Mouse (Mus musculus) forebrain, embryonic 13.5 days (tissue): ENCODE results near the gene Cog7. TPM values are rescaled to one million over a fixed set of nuclear protein-coding genes. Genes with fewer than 3 reads are reported as not detected.

ENCODE experiments used
- ATAC-seq: fragments of 200-750 bp; cut with Nextera tagmentation; 2 replicates; pipeline ENCODE4 v1.8.0; 2017
- H3K27ac ChIP-seq: fragments of 300-500 bp; sonication (generic); 2 replicates; pipeline ENCODE4 v1.5.1; 2015; ENCODE audit warnings: inconsistent platforms, mild to moderate bottlenecking, moderate library complexity
- H3K27me3 ChIP-seq: fragments of 300-500 bp; sonication (generic); 2 replicates; pipeline ENCODE4 v1.6.1; 2015; ENCODE audit warnings: mild to moderate bottlenecking, inconsistent platforms
- H3K36me3 ChIP-seq: fragments of 300-500 bp; sonication (generic); 2 replicates; pipeline ENCODE4 v1.6.1; 2015; ENCODE audit warnings: mild to moderate bottlenecking, inconsistent platforms; ENCODE audit not compliant: poor library complexity, severe bottlenecking
- H3K4me1 ChIP-seq: fragments of 300-500 bp; sonication (generic); 2 replicates; pipeline ENCODE4 v1.6.1; 2015; ENCODE audit warnings: inconsistent platforms
- H3K4me2 ChIP-seq: fragments of 300-500 bp; sonication (generic); 2 replicates; pipeline ENCODE4 v1.6.1; 2015; ENCODE audit warnings: inconsistent platforms, mild to moderate bottlenecking, moderate library complexity
- H3K4me3 ChIP-seq: fragments of 300-500 bp; sonication (generic); 2 replicates; pipeline ENCODE4 v1.5.1; 2015; ENCODE audit warnings: mild to moderate bottlenecking, inconsistent platforms
- H3K9ac ChIP-seq: fragments of 300-500 bp; sonication (generic); 2 replicates; pipeline ENCODE4 v1.6.1; 2015; ENCODE audit warnings: mild to moderate bottlenecking, inconsistent platforms
- H3K9me3 ChIP-seq: fragments of 300-500 bp; sonication (generic); replicated peaks from 2 replicates; pipeline ENCODE4 v1.6.1; 2016; ENCODE audit warnings: inconsistent platforms
- WGBS: fragments of 180-500 bp; shearing (Covaris S2); methylation state at CpG from one replicate; pipeline ENCODE4 v1.1.7; 2015; 5-methylcytosine and 5-hydroxymethylcytosine counted together
- polyA plus RNA-seq: library from polyadenylated mRNA; unstranded; fragments of >200 nt; fragmentation: Nextera tagmentation; extraction: Ambion mirVana; gene quantifications from 2 replicates; pipeline ENCODE4 v1.2.1, GENCODE M21; 2015

Gene Cog7
- polyA plus RNA-seq, 1 experiment from 2014 or later, result 18.2 TPM

- Histone ChIP-seq H3K9me3 (no peaks in the 10 kb centered on the region; the same call in 1 of the 2 replicates), H3K4me2 (no peak overlapping the region), H3K4me1 (no peaks in the 10 kb centered on the region), H3K27ac (no peak overlapping the region), H3K27me3 (no peaks in the 10 kb centered on the region), H3K9ac (no peak overlapping the region), H3K4me3 (no peak overlapping the region), H3K36me3 (peaks cover 39% of the 10 kb centered on the region)
- 82% methylated on average over 5 of the region's 5 CpGs for WGBS
- no peak for ATAC-seq
Measured at GRCm38 (mm10) chr7:121946196-121946595, 35.3 kb downstream of the Cog7 start.

GRCm38 (mm10) chr7:121942371-121942770, 39.1 kb downstream of the Cog7 start:
- WGBS, result 92% methylated on average over 2 of the region's 2 CpGs
- ATAC-seq, result no peak
- H3K4me1 ChIP-seq, result peaks cover 17% of the 10 kb centered on the region
- H3K36me3 ChIP-seq, result peaks cover 19% of the 10 kb centered on the region
- H3K9me3 ChIP-seq, result no peaks in the 10 kb centered on the region; the same call in 1 of the 2 replicates
- no peak overlapping the region for H3K4me2 ChIP-seq
- no peaks in the 10 kb centered on the region for H3K27me3 ChIP-seq
- H3K4me3 ChIP-seq, result no peak overlapping the region
- no peak overlapping the region for H3K9ac ChIP-seq
- H3K27ac ChIP-seq, result no peak overlapping the region

GRCm38 (mm10) chr7:121941640-121942039, 39.9 kb downstream of the Cog7 start:
- Histone ChIP-seq H3K36me3 (peaks cover 19% of the 10 kb centered on the region), H3K4me3 (no peak overlapping the region), H3K4me2 (no peak overlapping the region), H3K4me1 (peaks cover 22% of the 10 kb centered on the region), H3K27me3 (no peaks in the 10 kb centered on the region), H3K27ac (no peak overlapping the region), H3K9ac (no peak overlapping the region), H3K9me3 (no peaks in the 10 kb centered on the region; the same call in 1 of the 2 replicates)
- WGBS, result 95% methylated on average over 3 of the region's 3 CpGs
- ATAC-seq, result no peak

GRCm38 (mm10) chr7:121941016-121941415, 40.5 kb downstream of the Cog7 start:
- H3K27me3 ChIP-seq, result no peaks in the 10 kb centered on the region
- H3K27ac ChIP-seq, result no peak overlapping the region
- H3K36me3 ChIP-seq, result peaks cover 19% of the 10 kb centered on the region
- peaks cover 22% of the 10 kb centered on the region for H3K4me1 ChIP-seq
- WGBS, result 85% methylated on average over 3 of the region's 3 CpGs
- ATAC-seq, result no peak
- H3K9ac ChIP-seq, result no peak overlapping the region
- no peaks in the 10 kb centered on the region; the same call in 1 of the 2 replicates for H3K9me3 ChIP-seq
- no peak overlapping the region for H3K4me2 ChIP-seq
- H3K4me3 ChIP-seq, result no peak overlapping the region

- Histone ChIP-seq H3K4me1 (peaks cover 22% of the 10 kb centered on the region), H3K27ac (peak overlapping the region; percentile 74)
Measured at GRCm38 (mm10) chr7:121939729-121940128, 41.8 kb downstream of the Cog7 start.

GRCm38 (mm10) chr7:121939244-121939643, 42.3 kb downstream of the Cog7 start:
- Histone ChIP-seq H3K9ac (no peak overlapping the region), H3K4me1 (peaks cover 22% of the 10 kb centered on the region), H3K36me3 (peaks cover 27% of the 10 kb centered on the region), H3K27me3 (no peaks in the 10 kb centered on the region), H3K9me3 (no peaks in the 10 kb centered on the region; the same call in 1 of the 2 replicates), H3K4me2 (no peak overlapping the region), H3K27ac (peak overlapping the region; percentile 74), H3K4me3 (no peak overlapping the region)
- no peak for ATAC-seq
- WGBS, result 58% methylated on average over 6 of the region's 6 CpGs

More at GRCm38 (mm10) chr7:121939729-121940128, 41.8 kb downstream of the Cog7 start:
- peak; percentile 90 for ATAC-seq
- no peaks in the 10 kb centered on the region for H3K27me3 ChIP-seq
- H3K9ac ChIP-seq, result no peak overlapping the region
- H3K36me3 ChIP-seq, result peaks cover 27% of the 10 kb centered on the region
- WGBS, result 50% methylated on average over 4 of the region's 4 CpGs
- H3K9me3 ChIP-seq, result no peaks in the 10 kb centered on the region; the same call in 1 of the 2 replicates
- H3K4me3 ChIP-seq, result no peak overlapping the region
- H3K4me2 ChIP-seq, result no peak overlapping the region

- no peak overlapping the region for H3K4me3 ChIP-seq
- H3K9ac ChIP-seq, result no peak overlapping the region
- ATAC-seq, result no peak
- WGBS, result 80% methylated on average over 8 of the region's 8 CpGs
- peak overlapping the region; percentile 76 for H3K27ac ChIP-seq
- no peaks in the 10 kb centered on the region; the same call in 1 of the 2 replicates for H3K9me3 ChIP-seq
- H3K4me1 ChIP-seq, result peaks cover 22% of the 10 kb centered on the region
- H3K4me2 ChIP-seq, result no peak overlapping the region
- H3K27me3 ChIP-seq, result no peaks in the 10 kb centered on the region
- H3K36me3 ChIP-seq, result peaks cover 24% of the 10 kb centered on the region
Measured at GRCm38 (mm10) chr7:121938124-121938891, 43.2 kb downstream of the Cog7 start.

GRCm38 (mm10) chr7:121936861-121937630, 44.5 kb downstream of the Cog7 start:
- Histone ChIP-seq H3K4me2 (no peak overlapping the region), H3K4me3 (no peak overlapping the region), H3K27ac (peak overlapping the region; percentile 76), H3K4me1 (peaks cover 22% of the 10 kb centered on the region), H3K9ac (no peak overlapping the region), H3K27me3 (no peaks in the 10 kb centered on the region), H3K36me3 (peaks cover 18% of the 10 kb centered on the region), H3K9me3 (no peaks in the 10 kb centered on the region)
- 74% methylated on average over 14 of the region's 14 CpGs for WGBS
- ATAC-seq, result no peak

GRCm38 (mm10) chr7:121935906-121936794, 45.4 kb downstream of the Cog7 start:
- no peak for ATAC-seq
- WGBS, result 86% methylated on average over 12 of the region's 12 CpGs

GRCm38 (mm10) chr7:121934346-121934745, 47.2 kb downstream of the Cog7 start:
- no peak overlapping the region for H3K4me2 ChIP-seq
- no peaks in the 10 kb centered on the region for H3K27me3 ChIP-seq
- no peak for ATAC-seq
- H3K36me3 ChIP-seq, result peaks cover 20% of the 10 kb centered on the region
- no peak overlapping the region for H3K27ac ChIP-seq
- H3K9me3 ChIP-seq, result no peaks in the 10 kb centered on the region
- peaks cover 22% of the 10 kb centered on the region for H3K4me1 ChIP-seq
- 87% methylated on average over 2 of the region's 2 CpGs for WGBS
- H3K9ac ChIP-seq, result no peak overlapping the region
- no peak overlapping the region for H3K4me3 ChIP-seq

More at GRCm38 (mm10) chr7:121935906-121936794, 45.4 kb downstream of the Cog7 start:
- Histone ChIP-seq H3K9ac (no peak overlapping the region), H3K27ac (peak overlapping the region; percentile 76), H3K27me3 (no peaks in the 10 kb centered on the region), H3K4me1 (peaks cover 22% of the 10 kb centered on the region), H3K36me3 (peaks cover 16% of the 10 kb centered on the region), H3K9me3 (no peaks in the 10 kb centered on the region), H3K4me2 (no peak overlapping the region), H3K4me3 (no peak overlapping the region)

GRCm38 (mm10) chr7:121933675-121934074, 47.8 kb downstream of the Cog7 start:
- H3K4me3 ChIP-seq, result no peak overlapping the region
- H3K36me3 ChIP-seq, result peaks cover 24% of the 10 kb centered on the region
- no peak overlapping the region for H3K4me2 ChIP-seq
- WGBS, result 77% methylated on average over 6 of the region's 6 CpGs
- H3K4me1 ChIP-seq, result peaks cover 18% of the 10 kb centered on the region; the same call in 1 of the 2 replicates
- H3K9me3 ChIP-seq, result no peaks in the 10 kb centered on the region
- H3K27me3 ChIP-seq, result no peaks in the 10 kb centered on the region
- H3K27ac ChIP-seq, result no peak overlapping the region
- no peak overlapping the region for H3K9ac ChIP-seq
- ATAC-seq, result no peak
